Mouse (Mus musculus): ENCODE measurements around the gene Anapc1. TPM values are rescaled to one million over a fixed set of nuclear protein-coding genes. Genes with fewer than 3 reads are reported as not detected.

The Anapc1 gene
- 90.0 and 91.9 TPM in 2 replicates for polyA plus RNA-seq (2016; fragmentation: Nextera tagmentation; extraction: Ambion mirVana)

DNA sequence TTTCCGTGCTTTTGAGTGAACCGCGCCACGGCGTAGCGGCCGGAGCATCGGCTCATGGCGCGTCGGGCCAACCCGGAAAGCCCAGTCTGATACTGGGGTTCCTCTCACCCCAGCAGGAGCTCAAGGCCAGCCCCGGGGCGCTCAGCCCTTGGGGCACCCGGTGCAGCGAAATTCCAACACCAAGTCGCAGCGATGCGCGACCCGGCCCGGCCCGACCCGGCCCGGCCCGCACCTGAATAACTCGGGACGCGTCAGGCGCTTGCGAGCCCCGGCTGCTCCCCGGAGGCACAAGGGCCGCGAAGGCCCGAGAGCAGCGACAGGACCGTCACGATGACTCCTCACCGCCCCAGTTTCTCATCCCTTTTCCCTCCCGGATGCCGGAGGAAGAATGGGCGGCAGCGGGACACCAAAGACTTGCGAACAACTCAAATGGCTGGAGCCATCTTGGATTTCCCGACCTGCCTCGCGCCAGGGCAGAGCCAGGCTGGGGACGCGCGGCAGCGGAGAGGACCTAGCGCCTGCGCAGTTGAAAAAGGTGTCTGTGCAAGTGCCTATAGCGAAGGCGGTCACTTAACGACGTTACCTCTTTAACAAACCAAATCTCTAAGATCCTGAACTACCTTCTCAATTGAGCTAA lies at the start of gene Anapc1:
Anapc1 (minus strand) TSS at position 471 of the 637 bp plus-strand sequence.
- peak within 1 kb of the TSS; percentile 97 for H3K9ac ChIP-seq (replicated peaks)
- WGBS, result under 1% methylated on average over 56 of the region's 58 CpGs
- peak; percentile 99 for ATAC-seq (ENCODE audit: low FRiP score, low read depth)
- H3K27me3 ChIP-seq, result no peaks in the 10 kb centered on the region
- peak within 1 kb of the TSS; percentile 82 for H3K27ac ChIP-seq (replicated peaks)
- H3K9me3 ChIP-seq, result no peaks in the 10 kb centered on the region
- H3K4me2 ChIP-seq (replicated peaks), result peak within 1 kb of the TSS; percentile 67
- peaks cover 16% of the 10 kb centered on the region for H3K4me1 ChIP-seq
- H3K4me3 ChIP-seq, result peak within 1 kb of the TSS; percentile 97
- peaks cover 17% of the 10 kb centered on the region for H3K36me3 ChIP-seq

DNA sequence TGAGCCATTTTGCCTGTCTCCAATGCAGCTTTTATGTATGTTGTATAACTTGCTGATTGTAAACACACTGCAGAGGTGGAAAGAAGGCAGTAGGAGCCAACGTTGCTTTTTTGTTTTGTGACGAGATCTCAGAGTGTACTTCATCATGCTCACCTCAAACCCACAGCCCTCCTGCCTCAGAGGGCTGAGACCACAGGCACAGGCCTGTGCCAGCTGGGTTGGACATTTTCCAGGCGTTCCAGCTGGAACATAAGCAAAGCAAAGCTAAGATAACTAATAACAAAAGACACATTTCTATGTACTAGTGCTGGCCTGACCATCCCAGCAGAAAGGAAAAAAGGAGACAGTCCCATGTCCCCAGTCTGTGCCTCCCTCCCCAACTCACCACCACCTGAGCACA lies 47.9 kb upstream of the Anapc1 start:
- H3K4me2 ChIP-seq (replicated peaks), result no peak overlapping the region
- no peaks in the 10 kb centered on the region for H3K27me3 ChIP-seq
- H3K27ac ChIP-seq (replicated peaks), result no peak overlapping the region
- H3K9ac ChIP-seq (replicated peaks), result no peak overlapping the region
- no peaks in the 10 kb centered on the region for H3K36me3 ChIP-seq
- no peaks in the 10 kb centered on the region for H3K4me1 ChIP-seq
- no peaks in the 10 kb centered on the region for H3K9me3 ChIP-seq
- WGBS, result 76% methylated on average over 3 of the region's 3 CpGs
- H3K4me3 ChIP-seq, result no peak overlapping the region
- no peak for ATAC-seq (ENCODE audit: low FRiP score, low read depth)

DNA sequence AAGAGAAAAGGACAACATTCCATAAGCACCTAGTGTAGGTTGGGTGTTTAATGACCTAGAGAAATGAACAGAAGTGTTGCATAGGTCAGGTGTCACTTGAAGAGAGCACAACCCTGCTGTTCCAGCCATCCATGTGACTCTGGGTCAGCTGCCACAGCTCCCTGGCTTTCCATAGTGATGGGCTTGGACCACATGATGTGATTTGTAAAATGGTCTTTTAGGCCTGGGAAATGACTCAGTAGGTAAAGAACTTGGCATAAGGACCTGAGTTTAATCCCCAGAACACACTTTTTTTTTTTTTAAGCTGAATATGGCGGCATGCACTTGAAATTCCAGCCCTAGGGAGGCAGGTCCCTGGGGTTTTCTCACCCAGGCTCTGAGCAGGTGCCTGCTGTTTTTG lies 44.8 kb upstream of the Anapc1 start:
- no peak overlapping the region for H3K4me2 ChIP-seq (replicated peaks)
- WGBS, result 80% methylated on average over 1 of the region's 1 CpGs
- no peaks in the 10 kb centered on the region for H3K36me3 ChIP-seq
- ATAC-seq (ENCODE audit: low FRiP score, low read depth), result no peak
- no peaks in the 10 kb centered on the region for H3K9me3 ChIP-seq
- no peak overlapping the region for H3K4me3 ChIP-seq
- no peaks in the 10 kb centered on the region for H3K4me1 ChIP-seq
- no peaks in the 10 kb centered on the region for H3K27me3 ChIP-seq
- no peak overlapping the region for H3K9ac ChIP-seq (replicated peaks)
- H3K27ac ChIP-seq (replicated peaks), result no peak overlapping the region

DNA sequence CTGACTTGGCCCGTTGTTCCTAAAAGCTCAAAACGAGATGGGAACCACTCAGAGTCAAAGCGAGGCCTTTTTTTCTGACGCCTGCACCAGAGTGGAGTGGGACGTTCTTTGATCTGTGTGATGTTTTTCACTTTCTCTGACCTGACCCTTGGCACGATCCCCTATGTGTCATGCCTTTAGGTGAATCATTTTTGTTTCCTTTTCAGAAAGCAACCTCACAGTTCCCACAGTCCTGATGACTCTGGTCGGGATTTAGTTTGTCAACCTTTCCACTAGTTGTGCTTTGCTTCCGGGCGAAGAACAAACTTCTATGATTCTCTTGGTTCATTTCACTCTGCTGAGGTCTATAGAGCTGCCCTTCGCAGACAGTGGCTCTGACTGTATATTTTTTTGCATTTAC lies 44.3 kb upstream of the Anapc1 start:
- no peak for ATAC-seq (ENCODE audit: low FRiP score, low read depth)
- H3K9me3 ChIP-seq, result no peaks in the 10 kb centered on the region
- H3K4me1 ChIP-seq, result no peaks in the 10 kb centered on the region
- H3K4me3 ChIP-seq, result no peak overlapping the region
- H3K4me2 ChIP-seq (replicated peaks), result no peak overlapping the region
- H3K27me3 ChIP-seq, result no peaks in the 10 kb centered on the region
- no peak overlapping the region for H3K27ac ChIP-seq (replicated peaks)
- H3K9ac ChIP-seq (replicated peaks), result no peak overlapping the region
- 78% methylated on average over 10 of the region's 10 CpGs for WGBS
- no peaks in the 10 kb centered on the region for H3K36me3 ChIP-seq

DNA sequence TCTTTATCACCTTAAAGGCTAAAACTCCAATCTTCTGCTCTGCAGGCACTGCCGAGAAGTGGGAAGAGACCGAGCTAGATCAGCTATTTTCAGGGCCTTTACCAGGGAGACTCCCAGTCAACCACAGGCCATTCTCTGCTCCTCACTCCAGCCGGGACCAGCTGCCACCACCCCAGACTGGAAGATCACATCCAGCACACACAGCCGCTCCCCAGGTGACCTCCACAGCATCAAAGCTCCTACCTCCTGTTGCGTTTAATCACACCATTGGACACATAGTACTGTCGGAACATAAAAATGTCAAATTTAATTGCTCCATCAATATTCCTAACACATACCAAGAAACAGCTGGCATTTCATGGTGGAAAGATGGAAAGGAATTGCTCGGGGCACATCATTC lies 42.0 kb upstream of the Anapc1 start:
- Histone ChIP-seq H3K36me3 (no peaks in the 10 kb centered on the region), H3K27ac (replicated peaks) (no peak overlapping the region), H3K4me1 (no peaks in the 10 kb centered on the region), H3K9me3 (no peaks in the 10 kb centered on the region), H3K4me3 (no peak overlapping the region), H3K27me3 (no peaks in the 10 kb centered on the region), H3K9ac (replicated peaks) (no peak overlapping the region), H3K4me2 (replicated peaks) (no peak overlapping the region)
- WGBS, result 80% methylated on average over 7 of the region's 7 CpGs
- no peak for ATAC-seq (ENCODE audit: low FRiP score, low read depth)

DNA sequence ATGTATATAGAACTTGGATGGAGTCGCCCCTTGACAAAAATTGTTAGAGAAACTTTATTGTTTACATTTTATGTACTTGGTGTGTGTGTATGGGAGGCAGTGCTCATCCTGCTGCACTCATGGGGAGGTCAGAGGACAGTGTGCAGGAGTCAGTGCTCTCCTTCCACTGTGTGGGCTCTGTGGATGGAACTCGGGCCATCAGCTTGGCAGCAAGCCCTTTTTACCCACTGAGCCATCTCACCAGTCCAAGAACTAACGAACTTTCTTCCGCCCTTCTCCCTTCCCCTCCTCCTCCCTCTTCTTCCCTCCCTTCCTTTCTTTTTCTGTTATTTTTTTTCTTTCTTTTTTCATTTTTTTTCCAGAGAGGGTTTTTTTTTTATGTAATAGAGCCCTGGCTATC lies 40.9 kb upstream of the Anapc1 start:
- WGBS, result 84% methylated on average over 4 of the region's 4 CpGs
- no peak overlapping the region for H3K9ac ChIP-seq (replicated peaks)
- H3K4me1 ChIP-seq, result no peaks in the 10 kb centered on the region
- H3K4me2 ChIP-seq (replicated peaks), result no peak overlapping the region
- H3K4me3 ChIP-seq, result no peak overlapping the region
- no peaks in the 10 kb centered on the region for H3K9me3 ChIP-seq
- H3K27ac ChIP-seq (replicated peaks), result no peak overlapping the region
- no peak for ATAC-seq (ENCODE audit: low FRiP score, low read depth)
- no peaks in the 10 kb centered on the region for H3K36me3 ChIP-seq
- no peaks in the 10 kb centered on the region for H3K27me3 ChIP-seq

DNA sequence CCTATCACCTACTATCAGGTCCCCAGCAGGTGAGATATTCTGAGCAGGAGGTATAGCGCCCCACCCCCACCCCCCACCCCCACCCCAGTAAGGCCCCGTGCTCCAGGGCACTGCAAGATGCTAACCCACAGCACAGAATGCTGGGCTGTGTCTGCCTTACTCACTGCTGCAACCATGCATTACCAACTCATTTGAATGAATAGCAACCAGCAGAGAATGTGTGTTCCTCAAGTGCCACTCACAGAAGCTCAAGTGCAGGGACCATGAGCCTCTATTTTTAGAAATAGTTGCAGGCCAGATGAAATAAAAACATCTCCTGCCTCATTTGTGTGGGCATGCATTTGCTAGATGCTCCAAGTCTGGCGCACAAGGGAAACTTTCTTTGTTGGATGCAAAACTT lies 40.4 kb upstream of the Anapc1 start:
- no peak overlapping the region for H3K27ac ChIP-seq (replicated peaks)
- H3K9ac ChIP-seq (replicated peaks), result no peak overlapping the region
- no peak overlapping the region for H3K4me2 ChIP-seq (replicated peaks)
- H3K4me1 ChIP-seq, result no peaks in the 10 kb centered on the region
- no peaks in the 10 kb centered on the region for H3K9me3 ChIP-seq
- H3K27me3 ChIP-seq, result no peaks in the 10 kb centered on the region
- no peak for ATAC-seq (ENCODE audit: low FRiP score, low read depth)
- H3K4me3 ChIP-seq, result no peak overlapping the region
- 47% methylated on average over 3 of the region's 3 CpGs for WGBS
- H3K36me3 ChIP-seq, result no peaks in the 10 kb centered on the region

DNA sequence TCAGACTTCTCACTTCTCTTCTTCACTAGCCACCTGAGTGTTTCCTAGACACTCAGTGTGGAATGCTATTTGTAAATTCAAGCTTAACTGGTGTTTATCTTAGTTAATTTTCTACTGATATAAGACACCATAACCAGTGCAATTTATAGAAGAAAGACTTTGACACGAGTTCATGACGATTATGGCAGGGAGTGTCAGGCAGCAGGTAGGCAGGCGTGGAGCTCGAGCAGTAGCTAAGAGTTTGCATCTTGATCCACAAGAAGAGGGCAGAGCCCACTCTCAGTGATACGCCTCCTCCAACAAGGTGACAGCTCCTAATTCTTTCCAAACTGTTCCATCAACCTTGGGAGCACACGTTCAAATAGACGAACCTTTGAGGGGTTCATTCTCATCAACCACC lies 39.4 kb upstream of the Anapc1 start:
- 89% methylated on average over 7 of the region's 7 CpGs for WGBS
- no peak for ATAC-seq (ENCODE audit: low FRiP score, low read depth)
- Histone ChIP-seq H3K4me1 (no peaks in the 10 kb centered on the region), H3K9ac (replicated peaks) (no peak overlapping the region), H3K4me3 (no peak overlapping the region), H3K9me3 (no peaks in the 10 kb centered on the region), H3K36me3 (no peaks in the 10 kb centered on the region), H3K27me3 (no peaks in the 10 kb centered on the region), H3K4me2 (replicated peaks) (no peak overlapping the region), H3K27ac (replicated peaks) (no peak overlapping the region)

DNA sequence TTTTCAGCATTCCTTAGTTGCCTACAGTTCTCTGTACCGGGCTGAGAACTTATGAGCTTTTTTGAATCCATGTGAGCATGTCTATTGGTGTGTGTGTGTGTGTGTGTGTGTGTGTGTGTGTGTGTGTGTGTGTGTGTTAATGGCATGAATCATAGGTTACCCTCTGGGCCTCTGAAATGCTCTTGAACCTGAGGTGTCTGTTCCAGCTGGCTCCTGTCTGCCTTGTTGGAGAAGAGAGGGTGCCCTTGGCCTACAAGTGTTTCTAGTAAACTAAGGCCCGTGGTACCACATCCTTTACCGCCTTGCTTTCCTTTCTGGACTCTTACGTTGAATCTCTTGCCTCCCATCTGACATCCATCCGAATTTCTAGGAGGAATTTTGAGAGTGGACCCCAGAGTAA lies 38.9 kb upstream of the Anapc1 start:
- H3K4me3 ChIP-seq, result no peak overlapping the region
- no peak overlapping the region for H3K27ac ChIP-seq (replicated peaks)
- H3K9ac ChIP-seq (replicated peaks), result no peak overlapping the region
- H3K36me3 ChIP-seq, result no peaks in the 10 kb centered on the region
- 89% methylated on average over 5 of the region's 5 CpGs for WGBS
- H3K4me1 ChIP-seq, result no peaks in the 10 kb centered on the region
- H3K9me3 ChIP-seq, result no peaks in the 10 kb centered on the region
- no peak overlapping the region for H3K4me2 ChIP-seq (replicated peaks)
- no peak for ATAC-seq (ENCODE audit: low FRiP score, low read depth)
- H3K27me3 ChIP-seq, result no peaks in the 10 kb centered on the region

DNA sequence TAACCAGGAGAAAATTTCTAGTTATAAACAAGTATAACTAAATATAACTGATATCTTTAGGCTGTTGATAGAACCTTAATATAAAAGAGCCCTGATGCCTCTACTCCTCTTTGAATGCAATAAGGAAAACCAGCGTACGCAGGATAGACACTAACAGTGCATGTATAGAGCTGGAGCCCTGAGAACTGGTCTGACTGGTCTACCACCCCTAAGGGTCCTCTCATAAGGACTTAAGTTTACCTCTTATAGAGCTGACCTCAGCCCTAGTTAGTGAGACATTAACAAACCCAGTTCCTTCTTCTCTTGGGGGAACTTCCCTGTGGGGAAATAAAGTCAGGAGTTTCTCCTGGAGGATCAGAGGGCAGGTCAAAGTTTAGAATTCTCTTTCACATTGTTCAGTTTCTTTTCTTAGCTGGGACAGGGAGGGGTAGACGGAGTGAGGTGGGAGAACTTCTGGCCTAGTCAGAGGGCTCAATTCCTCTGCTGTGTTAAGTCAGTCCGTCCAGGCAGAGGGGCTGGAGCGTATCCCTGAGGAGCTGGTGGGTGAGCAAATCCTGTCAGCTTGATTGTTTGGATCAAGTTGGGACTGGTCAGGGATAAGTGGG lies 35.0 kb upstream of the Anapc1 start:
- H3K9ac ChIP-seq (replicated peaks), result no peak overlapping the region
- no peak overlapping the region for H3K4me3 ChIP-seq
- H3K27ac ChIP-seq (replicated peaks), result no peak overlapping the region
- no peak overlapping the region for H3K4me2 ChIP-seq (replicated peaks)
- H3K36me3 ChIP-seq, result no peaks in the 10 kb centered on the region
- H3K9me3 ChIP-seq, result no peaks in the 10 kb centered on the region
- H3K4me1 ChIP-seq, result no peaks in the 10 kb centered on the region
- ATAC-seq (ENCODE audit: low FRiP score, low read depth), result no peak
- no peaks in the 10 kb centered on the region for H3K27me3 ChIP-seq
- 88% methylated on average over 5 of the region's 5 CpGs for WGBS

DNA sequence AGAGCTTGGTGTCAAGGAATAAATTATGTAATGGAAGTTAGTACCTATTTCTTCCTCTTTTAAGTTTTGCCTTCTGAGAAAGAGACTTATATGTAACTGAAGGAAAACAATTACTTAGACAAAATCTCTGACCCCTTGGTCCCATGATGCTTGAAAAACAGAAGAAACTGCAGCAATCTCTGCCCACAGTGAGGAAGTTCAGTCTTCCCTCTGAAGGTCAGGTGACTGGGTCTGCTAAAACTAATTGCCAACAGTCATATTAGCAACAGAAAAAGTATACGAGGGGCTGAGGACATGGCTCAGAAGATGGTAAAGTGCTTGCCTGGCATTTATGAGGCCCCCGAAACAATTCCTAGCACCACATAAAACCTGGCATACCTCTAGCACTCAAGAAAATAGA lies 32.2 kb upstream of the Anapc1 start:
- Histone ChIP-seq H3K4me1 (0 out of 2 replicates have a peak, but pooled peaks cover 3% of the 10 kb centered on the region), H3K27ac (replicated peaks) (no peak overlapping the region), H3K9me3 (no peaks in the 10 kb centered on the region), H3K9ac (replicated peaks) (no peak overlapping the region), H3K27me3 (no peaks in the 10 kb centered on the region), H3K36me3 (no peaks in the 10 kb centered on the region), H3K4me2 (replicated peaks) (no peak overlapping the region), H3K4me3 (no peak overlapping the region)
- 84% methylated on average over 2 of the region's 2 CpGs for WGBS
- no peak for ATAC-seq (ENCODE audit: low FRiP score, low read depth)

DNA sequence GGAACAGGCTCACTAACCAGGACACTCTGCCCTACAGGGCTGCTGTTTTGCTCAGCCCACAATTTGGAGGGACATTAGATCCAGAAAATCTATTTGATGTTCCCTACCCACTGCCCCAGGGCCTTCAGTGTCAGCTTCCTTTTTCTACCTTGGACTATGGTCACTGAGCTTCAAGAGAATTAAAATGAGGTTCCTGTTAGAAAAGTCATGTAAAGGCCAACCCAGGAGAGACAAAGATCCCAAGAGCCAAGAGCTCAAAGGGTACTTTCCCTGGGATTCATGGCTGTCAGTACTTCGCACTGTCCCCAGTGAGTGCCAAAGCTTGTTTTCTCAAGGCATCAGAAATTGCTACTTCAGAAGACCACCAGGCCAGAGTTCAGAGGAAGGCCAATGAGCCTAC lies 28.8 kb upstream of the Anapc1 start:
- no peak overlapping the region for H3K27ac ChIP-seq (replicated peaks)
- 89% methylated on average over 1 of the region's 1 CpGs for WGBS
- H3K4me2 ChIP-seq (replicated peaks), result no peak overlapping the region
- no peak for ATAC-seq (ENCODE audit: low FRiP score, low read depth)
- no peaks in the 10 kb centered on the region for H3K36me3 ChIP-seq
- no peak overlapping the region for H3K9ac ChIP-seq (replicated peaks)
- peaks cover 15% of the 10 kb centered on the region; the same call in 1 of the 2 replicates for H3K4me1 ChIP-seq
- no peaks in the 10 kb centered on the region for H3K27me3 ChIP-seq
- no peaks in the 10 kb centered on the region for H3K9me3 ChIP-seq
- no peak overlapping the region for H3K4me3 ChIP-seq
